Mouse (Mus musculus) large intestine, adult 2 months (tissue): Measurements from ENCODE around the gene Heca. TPM values are rescaled to one million over a fixed set of nuclear protein-coding genes. Genes with fewer than 3 reads are reported as not detected.
"Not testable (repeated sequence)": the region's sequence is repeated elsewhere in the genome, so short reads cannot be mapped to it uniquely, and the experiment has no call there.

Experiments
- DNase-seq: peaks from one replicate; pipeline ENCODE4 v3.0.0-alpha.2; 2012; ENCODE audit warnings: low read depth, low spot score
- WGBS: fragments of 180-500 bp; shearing (Covaris S2); methylation state at CpG from one replicate; pipeline ENCODE4 v1.1.7; 2018; 5-methylcytosine and 5-hydroxymethylcytosine counted together
- polyA plus RNA-seq: library from polyadenylated mRNA; depleted of rRNA; stranded (reverse); fragments of >200 nt; gene quantifications from 2 replicates; pipeline ENCODE4 v1.2.3, GENCODE M21; 2012

The Heca gene
- polyA plus RNA-seq, 1 experiment = 5.6 TPM

GRCm38 (mm10) chr10:17906405-17906804, 41.5 kb downstream of the Heca start:
- not testable (repeated sequence) for DNase-seq
- 78% methylated on average over 3 of the region's 3 CpGs for WGBS

GRCm38 (mm10) chr10:17903449-17903848, 44.4 kb downstream of the Heca start:
- 83% methylated on average over 2 of the region's 2 CpGs for WGBS
- DNase-seq = no peak

GRCm38 (mm10) chr10:17880724-17881123, 67.1 kb downstream of the Heca start:
- 87% methylated on average over 2 of the region's 2 CpGs for WGBS
- DNase-seq = no peak

GRCm38 (mm10) chr10:17880038-17880437, 67.8 kb downstream of the Heca start:
- DNase-seq = no peak
- 85% methylated on average over 3 of the region's 3 CpGs for WGBS

GRCm38 (mm10) chr10:17878002-17878919, 69.6 kb downstream of the Heca start:
- no peak for DNase-seq
- 57% methylated on average over 8 of the region's 8 CpGs for WGBS

- DNase-seq = peak; percentile 24
- WGBS = 43% methylated on average over 5 of the region's 5 CpGs
Measured at GRCm38 (mm10) chr10:17869822-17870662, 77.8 kb downstream of the Heca start.

- 54% methylated on average over 6 of the region's 6 CpGs for WGBS
- DNase-seq = no peak
Measured at GRCm38 (mm10) chr10:17860701-17861480, 87.0 kb downstream of the Heca start.

GRCm38 (mm10) chr10:17857647-17858261, 90.1 kb downstream of the Heca start:
- 88% methylated on average over 9 of the region's 9 CpGs for WGBS
- no peak for DNase-seq

- DNase-seq = no peak
- WGBS = 33% methylated on average over 4 of the region's 4 CpGs
Measured at GRCm38 (mm10) chr10:17844781-17845537, 102.9 kb downstream of the Heca start.

- DNase-seq = no peak
- whole genome bisulfite sequencing = 87% methylated on average over 3 of the region's 3 CpGs
Measured at GRCm38 (mm10) chr10:17842030-17842429, 105.8 kb downstream of the Heca start.

- 90% methylated on average over 1 of the region's 1 CpGs for WGBS
- no peak for DNase-seq
Measured at GRCm38 (mm10) chr10:17836275-17836674, 111.6 kb downstream of the Heca start.

GRCm38 (mm10) chr10:17835031-17835430, 112.8 kb downstream of the Heca start:
- no peak for DNase-seq
- WGBS = 77% methylated on average over 6 of the region's 6 CpGs

GRCm38 (mm10) chr10:17831041-17831440, 116.8 kb downstream of the Heca start:
- WGBS = 71% methylated on average over 3 of the region's 3 CpGs
- no peak for DNase-seq

- WGBS = 89% methylated on average over 4 of the region's 4 CpGs
Measured at GRCm38 (mm10) chr10:17829205-17829604, 118.7 kb downstream of the Heca start.

GRCm38 (mm10) chr10:17827391-17827790, 120.5 kb downstream of the Heca start:
- WGBS = 15% methylated on average over 12 of the region's 12 CpGs
- DNase-seq = no peak

More at GRCm38 (mm10) chr10:17829205-17829604, 118.7 kb downstream of the Heca start:
- no peak for DNase-seq

GRCm38 (mm10) chr10:17820422-17820821, 127.4 kb downstream of the Heca start:
- not testable (repeated sequence) for DNase-seq
- 92% methylated on average over 7 of the region's 7 CpGs for WGBS
